Mouse (Mus musculus) R1 (cell line): ENCODE measurements around the gene Rapgef1.

Experiments
- DNase-seq: peaks from one replicate; pipeline ENCODE4 v3.0.0-alpha.2; 2018; ENCODE audit warnings: low read depth, low spot score

The Rapgef1 gene

GRCm38 (mm10) chr2:29645071-29645628 is 25.6 kb downstream of the Rapgef1 start:
- no peak for DNase-seq

GRCm38 (mm10) chr2:29646613-29647012 is 27.1 kb downstream of the Rapgef1 start:
- no peak for DNase-seq

- no peak for DNase-seq
Measured at GRCm38 (mm10) chr2:29647162-29647561, 27.6 kb downstream of the Rapgef1 start.

- DNase-seq, result no peak
Measured at GRCm38 (mm10) chr2:29647808-29648207, 28.3 kb downstream of the Rapgef1 start.

GRCm38 (mm10) chr2:29648956-29649794 is 29.7 kb downstream of the Rapgef1 start:
- no peak for DNase-seq

- peak; percentile 81 for DNase-seq
Measured at GRCm38 (mm10) chr2:29649795-29650457, 30.4 kb downstream of the Rapgef1 start.

- no peak for DNase-seq
Measured at GRCm38 (mm10) chr2:29651876-29652275, 32.4 kb downstream of the Rapgef1 start.

- DNase-seq, result no peak
Measured at GRCm38 (mm10) chr2:29655433-29655832, 35.9 kb downstream of the Rapgef1 start.

GRCm38 (mm10) chr2:29656095-29656494 is 36.6 kb downstream of the Rapgef1 start:
- no peak for DNase-seq

GRCm38 (mm10) chr2:29657089-29657488 is 37.6 kb downstream of the Rapgef1 start:
- no peak for DNase-seq

- DNase-seq, result no peak
Measured at GRCm38 (mm10) chr2:29661751-29662191, 42.3 kb downstream of the Rapgef1 start.

GRCm38 (mm10) chr2:29663260-29663877 is 43.8 kb downstream of the Rapgef1 start:
- DNase-seq, result no peak

- peak; percentile 81 for DNase-seq
Measured at GRCm38 (mm10) chr2:29665421-29665820, 45.9 kb downstream of the Rapgef1 start.

- DNase-seq, result peak; percentile 77
Measured at GRCm38 (mm10) chr2:29666589-29666988, 47.1 kb downstream of the Rapgef1 start.

GRCm38 (mm10) chr2:29667109-29667508 is 47.6 kb downstream of the Rapgef1 start:
- no peak for DNase-seq

- DNase-seq, result peak; percentile 71
Measured at GRCm38 (mm10) chr2:29668011-29668691, 48.6 kb downstream of the Rapgef1 start.

- DNase-seq, result no peak
Measured at GRCm38 (mm10) chr2:29668963-29669362, 49.4 kb downstream of the Rapgef1 start.

GRCm38 (mm10) chr2:29669711-29670110 is 50.2 kb downstream of the Rapgef1 start:
- no peak for DNase-seq

GRCm38 (mm10) chr2:29670231-29670991 is 50.9 kb downstream of the Rapgef1 start:
- DNase-seq, result peak; percentile 75

GRCm38 (mm10) chr2:29671374-29671773 is 51.9 kb downstream of the Rapgef1 start:
- DNase-seq, result no peak

- no peak for DNase-seq
Measured at GRCm38 (mm10) chr2:29671856-29672255, 52.3 kb downstream of the Rapgef1 start.
